Mouse (Mus musculus) stomach, embryonic 15.5 days (tissue): Measurements from ENCODE around the gene Cdrt4. TPM values are rescaled to one million over a fixed set of nuclear protein-coding genes. Genes with fewer than 3 reads are reported as not detected.

Source experiments
- ATAC-seq: fragments of 200-750 bp; cut with Nextera tagmentation; 2 replicates; pipeline ENCODE4 v1.8.0; 2017; ENCODE audit warnings: low read depth, moderate number of reproducible peaks, moderate TSS enrichment; ENCODE audit not compliant: insufficient read depth, low FRiP score
- H3K27ac ChIP-seq: fragments of 300-500 bp; sonication (generic); 2 replicates; pipeline ENCODE4 v1.5.1; 2015; ENCODE audit warnings: mild to moderate bottlenecking, inconsistent platforms
- H3K27me3 ChIP-seq: fragments of 300-500 bp; sonication (generic); replicated peaks from 2 replicates; pipeline ENCODE4 v1.6.1; 2015; ENCODE audit warnings: inconsistent platforms
- H3K36me3 ChIP-seq: fragments of 300-500 bp; sonication (generic); 2 replicates; pipeline ENCODE4 v1.6.1; 2015; ENCODE audit warnings: inconsistent platforms
- H3K4me1 ChIP-seq: fragments of 300-500 bp; sonication (generic); 2 replicates; pipeline ENCODE4 v1.6.1; 2015; ENCODE audit warnings: inconsistent platforms
- H3K4me2 ChIP-seq: fragments of 300-500 bp; sonication (generic); 2 replicates; pipeline ENCODE4 v1.6.1; 2015; ENCODE audit warnings: mild to moderate bottlenecking, inconsistent platforms
- H3K4me3 ChIP-seq: fragments of 300-500 bp; sonication (generic); replicated peaks from 2 replicates; pipeline ENCODE4 v1.5.1; 2015; ENCODE audit warnings: inconsistent platforms
- H3K9ac ChIP-seq: fragments of 300-500 bp; sonication (generic); 2 replicates; pipeline ENCODE4 v1.6.1; 2015; ENCODE audit warnings: inconsistent platforms
- H3K9me3 ChIP-seq: fragments of 300-500 bp; sonication (generic); 2 replicates; pipeline ENCODE4 v1.6.1; 2016; ENCODE audit warnings: inconsistent platforms
- WGBS: fragments of 180-500 bp; shearing (Covaris S2); methylation state at CpG from one replicate; pipeline ENCODE4 v1.1.7; 2015; 5-methylcytosine and 5-hydroxymethylcytosine counted together
- polyA plus RNA-seq: library from polyadenylated mRNA; unstranded; fragments of >200 nt; fragmentation: Nextera tagmentation; extraction: Ambion mirVana; gene quantifications from 2 replicates; pipeline ENCODE4 v1.2.1, GENCODE M21; 2015

Cdrt4 gene
- polyA plus RNA-seq, 1 experiment from 2014 or later = 0.19 TPM

GRCm38 (mm10) chr11:62949548-62949947 is 1.4 kb upstream of the Cdrt4 start:
- Histone ChIP-seq H3K27me3 (no peaks in the 10 kb centered on the region), H3K4me3 (no peak overlapping the region), H3K9ac (no peak overlapping the region), H3K4me1 (no peaks in the 10 kb centered on the region), H3K36me3 (no peaks in the 10 kb centered on the region), H3K4me2 (no peak overlapping the region), H3K27ac (no peak overlapping the region), H3K9me3 (no peaks in the 10 kb centered on the region)
- 74% methylated on average over 1 of the region's 1 CpGs for WGBS
- no peak for ATAC-seq

GRCm38 (mm10) chr11:62954766-62955165 is 3.8 kb downstream of the Cdrt4 start:
- no peak for ATAC-seq

GRCm38 (mm10) chr11:62955186-62955585 is 4.2 kb downstream of the Cdrt4 start:
- Histone ChIP-seq H3K4me3 (no peak overlapping the region), H3K27ac (no peak overlapping the region), H3K27me3 (no peaks in the 10 kb centered on the region), H3K9me3 (no peaks in the 10 kb centered on the region), H3K9ac (no peak overlapping the region), H3K4me2 (no peak overlapping the region), H3K4me1 (no peaks in the 10 kb centered on the region), H3K36me3 (no peaks in the 10 kb centered on the region)
- 86% methylated on average over 5 of the region's 5 CpGs for WGBS
- ATAC-seq = no peak

More at GRCm38 (mm10) chr11:62954766-62955165, 3.8 kb downstream of the Cdrt4 start:
- WGBS = 74% methylated on average over 3 of the region's 3 CpGs
- H3K27me3 ChIP-seq = no peaks in the 10 kb centered on the region
- H3K9ac ChIP-seq = no peak overlapping the region
- H3K4me3 ChIP-seq = no peak overlapping the region
- H3K27ac ChIP-seq = no peak overlapping the region
- H3K36me3 ChIP-seq = no peaks in the 10 kb centered on the region
- no peaks in the 10 kb centered on the region for H3K4me1 ChIP-seq
- H3K9me3 ChIP-seq = no peaks in the 10 kb centered on the region
- no peak overlapping the region for H3K4me2 ChIP-seq

GRCm38 (mm10) chr11:62955776-62956175 is 4.8 kb downstream of the Cdrt4 start:
- H3K9me3 ChIP-seq = no peaks in the 10 kb centered on the region
- WGBS = 47% methylated on average over 6 of the region's 6 CpGs
- H3K9ac ChIP-seq = no peak overlapping the region
- no peak overlapping the region for H3K27ac ChIP-seq
- H3K4me2 ChIP-seq = no peak overlapping the region
- no peaks in the 10 kb centered on the region for H3K4me1 ChIP-seq
- H3K27me3 ChIP-seq = no peaks in the 10 kb centered on the region
- no peak overlapping the region for H3K4me3 ChIP-seq
- ATAC-seq = no peak
- H3K36me3 ChIP-seq = no peaks in the 10 kb centered on the region

GRCm38 (mm10) chr11:62957626-62958180 is 6.7 kb downstream of the Cdrt4 start:
- ATAC-seq = no peak

GRCm38 (mm10) chr11:62963292-62963691 is 12.3 kb downstream of the Cdrt4 start:
- Histone ChIP-seq H3K4me2 (no peak overlapping the region), H3K4me3 (no peak overlapping the region), H3K36me3 (no peaks in the 10 kb centered on the region), H3K27ac (no peak overlapping the region), H3K4me1 (peaks cover 7% of the 10 kb centered on the region), H3K9me3 (no peaks in the 10 kb centered on the region), H3K9ac (no peak overlapping the region), H3K27me3 (no peaks in the 10 kb centered on the region)
- no peak for ATAC-seq
- 72% methylated on average over 4 of the region's 4 CpGs for WGBS

More at GRCm38 (mm10) chr11:62957626-62958180, 6.7 kb downstream of the Cdrt4 start:
- Histone ChIP-seq H3K4me2 (no peak overlapping the region), H3K9me3 (no peaks in the 10 kb centered on the region), H3K4me3 (no peak overlapping the region), H3K9ac (no peak overlapping the region), H3K4me1 (no peaks in the 10 kb centered on the region), H3K36me3 (no peaks in the 10 kb centered on the region), H3K27me3 (no peaks in the 10 kb centered on the region), H3K27ac (no peak overlapping the region)
- WGBS = 82% methylated on average over 8 of the region's 8 CpGs

- H3K36me3 ChIP-seq = no peaks in the 10 kb centered on the region
- WGBS = 44% methylated on average over 3 of the region's 3 CpGs
- peak overlapping the region; percentile 49 for H3K4me2 ChIP-seq
- peak overlapping the region; percentile 20; the same call in 1 of the 2 replicates for H3K4me3 ChIP-seq
- H3K4me1 ChIP-seq = peaks cover 7% of the 10 kb centered on the region
- no peaks in the 10 kb centered on the region for H3K9me3 ChIP-seq
- no peak for ATAC-seq
- H3K27me3 ChIP-seq = no peaks in the 10 kb centered on the region
- H3K27ac ChIP-seq = peak overlapping the region; percentile 96
- no peak overlapping the region for H3K9ac ChIP-seq
These were observed 15.4 kb downstream of the Cdrt4 start for GRCm38 (mm10) chr11:62966424-62966764.

- H3K4me3 ChIP-seq = peak overlapping the region; percentile 20
- H3K9me3 ChIP-seq = no peaks in the 10 kb centered on the region
- peak overlapping the region; percentile 96 for H3K27ac ChIP-seq
- peak overlapping the region; percentile 49 for H3K4me2 ChIP-seq
- H3K36me3 ChIP-seq = no peaks in the 10 kb centered on the region
- H3K27me3 ChIP-seq = no peaks in the 10 kb centered on the region
- ATAC-seq = peak; percentile 84; the same call in 1 of the 2 replicates
- WGBS = 5% methylated on average over 27 of the region's 27 CpGs
- H3K9ac ChIP-seq = no peak overlapping the region
- H3K4me1 ChIP-seq = peaks cover 7% of the 10 kb centered on the region
These were observed 16.0 kb downstream of the Cdrt4 start for GRCm38 (mm10) chr11:62966765-62967633.

GRCm38 (mm10) chr11:62977176-62977575 is 26.2 kb downstream of the Cdrt4 start:
- H3K4me1 ChIP-seq = no peaks in the 10 kb centered on the region
- no peak overlapping the region for H3K4me3 ChIP-seq
- H3K9ac ChIP-seq = no peak overlapping the region
- H3K27me3 ChIP-seq = no peaks in the 10 kb centered on the region
- no peak overlapping the region for H3K27ac ChIP-seq
- no peak for ATAC-seq
- H3K9me3 ChIP-seq = no peaks in the 10 kb centered on the region
- no peaks in the 10 kb centered on the region for H3K36me3 ChIP-seq
- whole genome bisulfite sequencing = 75% methylated on average over 1 of the region's 1 CpGs
- H3K4me2 ChIP-seq = no peak overlapping the region

GRCm38 (mm10) chr11:62978886-62979285 is 27.9 kb downstream of the Cdrt4 start:
- H3K9ac ChIP-seq = no peak overlapping the region
- no peak overlapping the region for H3K4me2 ChIP-seq
- H3K9me3 ChIP-seq = no peaks in the 10 kb centered on the region
- H3K4me1 ChIP-seq = no peaks in the 10 kb centered on the region
- no peak overlapping the region for H3K27ac ChIP-seq
- H3K4me3 ChIP-seq = no peak overlapping the region
- WGBS = 64% methylated on average over 6 of the region's 6 CpGs
- H3K27me3 ChIP-seq = no peaks in the 10 kb centered on the region
- H3K36me3 ChIP-seq = no peaks in the 10 kb centered on the region
- no peak for ATAC-seq

GRCm38 (mm10) chr11:62981729-62982128 is 30.7 kb downstream of the Cdrt4 start:
- Histone ChIP-seq H3K4me1 (no peaks in the 10 kb centered on the region), H3K9me3 (no peaks in the 10 kb centered on the region), H3K4me2 (no peak overlapping the region), H3K36me3 (no peaks in the 10 kb centered on the region), H3K27me3 (no peaks in the 10 kb centered on the region), H3K9ac (no peak overlapping the region), H3K4me3 (no peak overlapping the region), H3K27ac (no peak overlapping the region)
- 75% methylated on average over 3 of the region's 3 CpGs for WGBS
- no peak for ATAC-seq

GRCm38 (mm10) chr11:62983793-62984192 is 32.8 kb downstream of the Cdrt4 start:
- 39% methylated on average over 3 of the region's 3 CpGs for WGBS
- no peak overlapping the region for H3K9ac ChIP-seq
- H3K9me3 ChIP-seq = no peaks in the 10 kb centered on the region
- no peak for ATAC-seq
- H3K4me3 ChIP-seq = no peak overlapping the region
- no peaks in the 10 kb centered on the region for H3K4me1 ChIP-seq
- H3K27ac ChIP-seq = no peak overlapping the region
- no peak overlapping the region for H3K4me2 ChIP-seq
- H3K36me3 ChIP-seq = no peaks in the 10 kb centered on the region
- no peaks in the 10 kb centered on the region for H3K27me3 ChIP-seq
